Mouse (Mus musculus): ENCODE results near the gene Sertad4.

Gene Sertad4

DNA sequence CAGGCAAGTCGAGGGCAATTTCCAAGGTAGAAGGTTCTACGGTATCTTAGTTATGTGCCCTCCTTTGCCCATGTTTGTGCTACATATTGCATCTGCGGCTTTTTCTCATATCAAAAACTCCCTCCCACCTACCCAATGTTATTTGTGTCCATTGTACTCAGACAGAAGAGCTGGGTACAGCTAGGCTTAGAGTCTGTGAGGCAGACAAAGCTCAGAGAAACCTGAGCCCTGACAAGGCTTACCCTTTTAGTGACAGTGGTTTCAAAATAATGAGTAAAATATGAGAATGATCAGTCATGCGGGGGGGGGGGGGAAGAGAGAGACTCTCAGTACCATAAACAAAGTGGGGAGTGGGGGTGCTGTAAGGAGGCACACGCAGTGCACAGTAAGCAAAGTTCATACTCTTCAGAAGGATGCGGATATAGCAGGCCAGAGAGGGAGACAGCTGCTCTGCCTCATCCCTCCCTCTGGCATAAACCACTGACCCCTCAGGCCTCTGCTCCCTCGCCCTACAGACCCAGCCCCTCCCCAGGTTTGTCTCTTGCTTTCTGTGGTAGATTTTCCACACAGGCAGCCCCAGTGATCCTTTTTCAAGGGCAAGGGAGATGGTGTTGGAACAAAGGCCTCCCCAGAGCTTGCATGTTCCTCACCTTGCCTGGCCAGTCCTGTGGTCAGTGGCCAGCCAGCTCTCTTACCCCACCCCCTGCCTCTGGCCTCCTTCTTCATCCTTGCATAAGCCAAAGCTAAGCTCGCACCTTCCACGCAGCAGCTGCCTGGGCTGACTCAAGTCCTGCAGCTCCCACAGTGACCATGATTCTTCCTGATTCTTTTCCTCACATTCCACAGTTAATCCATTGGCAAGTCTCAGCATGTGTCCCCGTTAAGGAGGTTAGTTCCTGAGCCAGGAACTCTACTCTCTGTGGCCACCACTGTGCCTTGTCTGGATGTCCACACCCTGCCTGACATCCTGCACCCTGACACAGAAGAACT is 49.1 kb downstream of the Sertad4 start:
- DNase-seq (ENCODE audit: low read depth, low spot score), result no peak

DNA sequence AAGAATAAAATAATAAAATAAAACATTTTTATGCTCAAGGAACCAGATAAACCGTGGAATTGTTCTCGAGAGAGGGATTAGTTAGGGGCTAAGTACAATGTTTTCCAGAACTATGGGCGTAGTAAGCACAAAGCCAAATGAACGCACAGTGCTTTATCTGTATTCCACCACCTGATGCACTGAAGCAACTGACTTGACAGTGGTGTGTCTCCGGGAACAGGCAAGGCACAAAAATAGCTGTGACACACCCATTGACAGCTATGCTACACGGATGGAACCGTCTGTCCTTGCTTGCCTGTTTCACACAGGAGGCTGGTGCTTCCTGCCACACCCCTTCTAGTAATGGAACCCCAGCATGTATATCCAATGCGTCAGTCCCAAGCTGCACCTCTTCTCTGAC is 55.2 kb downstream of the Sertad4 start:
- DNase-seq (ENCODE audit: low read depth, low spot score), result no peak

DNA sequence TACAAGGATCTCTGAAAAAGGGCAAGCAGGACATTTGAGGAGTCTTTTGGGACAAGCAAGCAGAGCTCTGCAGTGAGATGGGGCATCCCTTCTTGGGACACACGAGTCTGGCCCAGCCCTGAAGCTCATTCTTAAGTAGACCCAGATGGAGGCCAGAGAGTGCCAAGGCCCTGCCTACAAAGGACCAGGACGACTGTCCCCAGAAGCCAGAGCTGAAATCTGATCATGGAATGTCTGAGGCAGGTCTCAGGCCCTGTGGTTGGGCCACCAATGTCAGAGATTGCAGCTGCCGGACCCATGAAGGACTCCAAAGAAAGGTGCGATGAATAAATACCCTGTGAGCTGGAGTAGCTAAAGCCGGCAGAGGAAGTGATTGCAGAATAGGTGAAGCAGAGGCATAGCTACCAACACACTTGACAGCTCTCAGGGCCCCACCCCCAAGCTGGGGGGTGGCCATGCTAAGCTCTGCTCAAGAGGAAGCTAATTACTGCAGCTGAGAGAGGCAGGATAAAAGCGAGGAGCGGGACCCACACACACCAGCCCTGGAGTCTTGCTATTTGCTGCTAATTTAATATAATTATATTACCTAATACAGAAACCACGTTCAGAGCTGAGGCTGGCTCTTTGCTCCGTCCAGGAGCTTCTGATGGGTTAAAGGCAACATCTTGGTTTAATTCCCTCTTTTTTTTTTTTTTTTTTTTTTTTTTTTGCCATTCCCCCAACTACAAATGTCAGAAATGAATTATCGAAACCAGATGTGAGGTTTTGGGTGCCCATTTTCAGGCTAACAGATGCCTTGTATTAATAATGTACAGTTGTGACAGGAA is 56.2 kb downstream of the Sertad4 start:
- peak; percentile 9 for DNase-seq (ENCODE audit: low read depth, low spot score)

DNA sequence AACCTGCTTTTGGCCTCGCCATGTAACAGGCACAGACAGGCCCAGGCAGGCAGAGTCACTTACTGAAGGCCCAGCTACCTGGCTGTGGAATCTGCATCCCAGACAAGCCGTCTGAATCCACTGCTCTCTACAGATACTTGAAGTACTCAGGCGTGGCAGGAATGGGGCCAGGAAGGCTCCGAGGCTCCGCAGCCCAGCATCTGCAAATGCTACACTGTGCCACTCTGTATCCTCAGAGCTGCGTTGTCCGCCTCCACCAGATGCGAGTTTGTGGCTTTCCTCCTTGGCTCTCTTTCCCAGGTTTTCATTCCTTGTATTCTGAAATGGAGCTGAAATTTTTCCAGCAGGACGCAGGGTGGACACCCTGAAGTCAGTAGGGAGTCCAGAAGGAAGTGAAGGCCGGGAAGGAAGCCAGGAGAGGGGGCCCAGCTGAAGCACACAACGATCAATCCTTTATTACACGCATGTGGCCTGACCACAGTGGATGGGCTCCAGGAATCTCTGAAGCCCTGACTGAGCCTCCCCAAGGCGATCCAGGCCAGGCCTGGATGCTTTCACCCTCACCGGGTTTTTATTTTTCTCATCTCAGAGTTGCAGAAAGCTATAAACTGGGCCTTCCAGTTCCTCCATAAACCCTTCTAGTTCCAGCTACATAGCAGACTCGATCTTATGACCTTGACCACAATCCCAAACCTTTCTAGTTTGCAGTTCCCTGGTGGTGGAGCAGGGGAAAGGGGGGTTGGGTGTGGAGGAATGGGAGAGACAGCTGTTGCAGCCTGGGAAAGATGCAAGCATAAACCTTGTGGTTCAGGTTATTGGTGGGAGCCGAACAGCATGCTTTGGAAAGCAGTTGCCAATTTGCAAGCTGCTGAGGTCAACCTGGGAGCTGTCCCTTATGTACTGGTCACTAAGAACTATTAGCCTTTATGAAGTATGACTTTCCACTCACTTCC is 57.1 kb downstream of the Sertad4 start:
- DNase-seq (ENCODE audit: low read depth, low spot score), result no peak

DNA sequence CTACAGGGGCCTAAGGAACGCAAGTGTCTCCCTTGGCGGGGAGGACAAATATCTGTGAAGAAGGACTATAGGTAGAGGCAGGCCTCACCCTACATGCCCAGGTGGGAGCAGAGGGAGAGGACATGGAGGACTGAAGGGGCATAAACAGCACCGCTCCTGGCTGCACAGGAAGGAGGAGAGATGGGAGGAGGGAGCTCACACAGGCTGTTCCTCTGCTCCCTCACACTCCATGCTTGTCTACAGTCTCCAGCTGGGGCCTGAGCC is 58.6 kb downstream of the Sertad4 start:
- no peak for DNase-seq (ENCODE audit: low read depth, low spot score)

DNA sequence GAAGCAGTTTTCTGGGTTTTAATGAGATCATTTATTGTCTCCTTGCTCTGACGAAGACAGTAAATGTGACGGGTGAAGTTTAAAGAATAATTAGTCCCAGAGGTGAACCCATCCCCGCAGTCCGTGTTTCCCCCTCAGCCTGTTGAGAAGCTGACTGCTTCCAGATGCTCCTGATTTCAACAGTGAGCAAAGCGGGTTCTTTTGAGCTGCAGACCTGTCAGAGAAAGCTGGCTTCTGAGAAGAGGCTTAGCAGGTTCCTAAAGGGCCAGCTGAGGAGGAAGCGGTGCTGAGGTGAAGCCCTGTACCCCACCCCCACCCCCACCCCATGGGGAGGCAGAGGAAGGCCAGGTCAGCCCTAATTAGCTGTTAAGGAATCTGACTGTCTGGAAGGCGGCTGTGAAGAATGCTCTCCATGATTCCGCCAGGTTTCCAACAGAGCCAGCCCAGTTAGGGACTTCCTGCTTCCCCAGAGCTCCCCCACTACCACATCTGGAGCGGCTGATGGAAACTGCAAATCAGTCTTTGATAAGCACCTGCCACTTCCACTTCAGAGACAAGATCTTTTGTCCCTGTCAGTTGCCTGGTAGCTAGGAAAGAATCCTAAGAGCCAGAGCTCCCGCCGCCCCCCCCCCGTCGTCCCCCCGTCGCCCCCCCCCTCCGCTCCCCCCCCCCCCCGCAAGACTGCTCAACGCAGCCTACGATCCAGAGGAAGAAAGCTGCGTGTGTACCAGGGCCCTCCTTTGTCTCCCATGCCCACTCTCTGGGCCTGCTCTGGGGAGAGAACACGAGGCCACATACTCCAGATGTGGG is 59.1 kb downstream of the Sertad4 start:
- DNase-seq (ENCODE audit: low read depth, low spot score), result peak; percentile 15

DNA sequence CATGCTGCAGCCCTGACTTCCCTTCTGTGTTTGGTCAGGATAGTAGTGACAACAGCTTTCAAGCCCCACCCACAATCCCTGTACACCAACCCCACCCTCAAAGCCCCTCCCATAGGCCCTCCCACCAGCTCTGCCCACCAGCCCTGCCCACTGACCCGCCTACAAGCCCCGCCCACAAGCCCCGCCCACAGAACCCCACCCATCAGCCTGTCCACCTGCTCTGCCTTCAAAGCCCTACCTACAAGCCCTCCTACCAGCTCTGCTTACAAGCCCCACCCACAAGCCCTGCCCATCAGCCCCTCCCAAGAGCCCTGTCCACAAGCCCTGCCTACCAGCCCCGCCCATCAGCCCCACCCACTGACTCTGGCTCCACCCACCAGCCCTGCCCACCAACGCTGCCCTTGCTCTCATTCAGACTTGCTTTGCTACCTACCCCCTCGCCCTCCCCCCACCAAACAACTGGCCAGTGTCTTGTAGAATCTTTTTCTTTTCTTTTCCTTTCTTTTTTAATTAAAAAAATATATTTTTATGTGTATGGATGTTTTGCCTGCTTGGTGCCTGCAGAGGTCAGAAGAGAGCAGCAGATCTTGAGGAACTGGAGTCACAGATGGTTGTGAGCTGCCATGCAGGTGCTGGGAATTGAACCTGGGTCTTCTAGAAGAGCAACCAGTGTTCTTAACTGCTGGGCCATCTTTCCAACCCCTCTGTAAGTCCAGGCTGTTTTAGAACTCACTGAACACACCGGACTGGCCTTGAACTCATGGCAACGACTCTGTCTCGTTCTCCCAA is 60.4 kb downstream of the Sertad4 start:
- DNase-seq (ENCODE audit: low read depth, low spot score), result peak; percentile 19
